Mouse (Mus musculus) embryonic facial prominence, embryonic 14.5 days (tissue): ENCODE measurements around the gene Actn2. TPM values are rescaled to one million over a fixed set of nuclear protein-coding genes. Genes with fewer than 3 reads are reported as not detected.

ENCODE experiments used
- ATAC-seq: fragments of 200-750 bp; cut with Nextera tagmentation; 2 replicates; pipeline ENCODE4 v1.8.0; 2017; ENCODE audit warnings: low read depth, moderate number of reproducible peaks, moderate TSS enrichment
- DNase-seq: peaks from one replicate; pipeline ENCODE4 v3.0.0-alpha.2; 2015; ENCODE audit warnings: low spot score
- H3K27ac ChIP-seq: fragments of 300-500 bp; sonication (generic); replicated peaks from 2 replicates; pipeline ENCODE4 v1.5.1; 2014; ENCODE audit warnings: low read depth, mild to moderate bottlenecking, low read length, moderate library complexity
- H3K27me3 ChIP-seq: fragments of 300-500 bp; sonication (generic); replicated peaks from 2 replicates; pipeline ENCODE4 v1.6.1; 2014; ENCODE audit warnings: low read length; ENCODE audit not compliant: control insufficient read depth, insufficient read depth
- H3K36me3 ChIP-seq: fragments of 300-500 bp; sonication (generic); 2 replicates; pipeline ENCODE4 v1.6.1; 2014; ENCODE audit warnings: low read length, mixed read lengths; ENCODE audit not compliant: control insufficient read depth, insufficient read depth
- H3K4me1 ChIP-seq: fragments of 300-500 bp; sonication (generic); 2 replicates; pipeline ENCODE4 v1.6.1; 2014; ENCODE audit warnings: antibody characterized with exemption, low read length; ENCODE audit not compliant: control insufficient read depth, insufficient read depth
- H3K4me2 ChIP-seq: fragments of 300-500 bp; sonication (generic); 2 replicates; pipeline ENCODE4 v1.6.1; 2014; ENCODE audit warnings: low read depth, mild to moderate bottlenecking, low read length, moderate library complexity, mixed read lengths
- H3K4me3 ChIP-seq: fragments of 300-500 bp; sonication (generic); 2 replicates; pipeline ENCODE4 v1.5.1; 2014; ENCODE audit warnings: low read depth, mild to moderate bottlenecking, low read length
- H3K9ac ChIP-seq: fragments of 300-500 bp; sonication (generic); 2 replicates; pipeline ENCODE4 v1.6.1; 2014; ENCODE audit warnings: low read depth, mild to moderate bottlenecking, low read length, moderate library complexity, mixed read lengths
- H3K9me3 ChIP-seq: fragments of 300-500 bp; sonication (generic); 2 replicates; pipeline ENCODE4 v1.6.1; 2016; ENCODE audit warnings: low read length; ENCODE audit not compliant: control insufficient read depth
- WGBS: fragments of 180-500 bp; shearing (Covaris S2); extraction: QIAGEN DNeasy Blood & Tissue Kit; methylation state at CpG from one replicate; pipeline ENCODE4 v1.1.7; 2014; 5-methylcytosine and 5-hydroxymethylcytosine counted together
- polyA plus RNA-seq: library from polyadenylated mRNA; unstranded; fragments of >200 nt; fragmentation: Nextera tagmentation; extraction: Ambion mirVana; gene quantifications from 2 replicates; pipeline ENCODE4 v1.2.1, GENCODE M21; 2014

Actn2 gene
- polyA plus RNA-seq, 1 experiment from 2014 or later: 490 TPM

DNA sequence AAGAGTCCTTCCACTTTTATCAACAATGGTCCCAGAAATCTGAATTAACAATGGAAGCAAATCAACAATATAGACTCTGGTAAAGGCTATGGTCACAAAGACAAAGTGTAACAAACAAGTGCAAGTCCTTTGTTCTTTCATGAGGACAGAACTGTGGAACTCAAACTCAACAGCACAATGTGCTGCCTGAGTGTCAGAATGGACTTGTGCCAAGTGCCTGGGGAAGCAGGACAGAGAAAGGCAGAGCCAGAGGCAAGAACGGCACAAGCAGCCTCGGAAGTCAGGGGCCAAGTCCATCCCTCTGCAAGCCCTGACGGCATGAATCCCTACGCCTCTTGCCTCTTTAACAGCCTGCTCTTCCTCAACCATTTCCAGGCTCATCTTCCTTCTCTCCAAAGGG, 96.6 kb downstream of the Actn2 start:
- H3K27me3 ChIP-seq: no peaks in the 10 kb centered on the region
- H3K9ac ChIP-seq: no peak overlapping the region
- DNase-seq: no peak
- H3K9me3 ChIP-seq: no peaks in the 10 kb centered on the region
- ATAC-seq: no peak
- WGBS: 92% methylated on average over 4 of the region's 4 CpGs
- no peaks in the 10 kb centered on the region for H3K4me1 ChIP-seq
- H3K4me2 ChIP-seq: no peak overlapping the region
- no peak overlapping the region for H3K27ac ChIP-seq
- peaks cover 82% of the 10 kb centered on the region for H3K36me3 ChIP-seq
- H3K4me3 ChIP-seq: no peak overlapping the region

DNA sequence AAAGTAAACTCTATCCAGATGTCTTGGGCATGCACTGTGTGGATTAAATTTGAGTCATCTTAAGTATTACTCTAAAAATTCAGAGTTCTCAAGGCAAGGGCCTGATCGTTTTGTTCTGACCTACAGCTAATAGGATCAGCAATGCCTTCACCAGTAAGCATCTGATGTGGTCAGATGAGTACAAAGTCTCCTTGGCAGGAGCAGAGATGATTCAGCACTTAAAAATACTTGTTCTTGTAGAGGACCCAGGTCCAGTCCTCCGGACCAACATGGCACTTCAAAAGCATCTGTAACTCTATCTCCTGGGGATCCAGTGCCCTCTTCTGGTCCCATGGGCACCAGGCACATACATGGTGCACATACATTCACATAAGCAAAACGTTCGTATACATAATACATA, 108.4 kb downstream of the Actn2 start:
- H3K4me2 ChIP-seq: no peak overlapping the region
- no peak for ATAC-seq
- no peaks in the 10 kb centered on the region for H3K27me3 ChIP-seq
- WGBS: 87% methylated on average over 4 of the region's 4 CpGs
- no peak overlapping the region for H3K27ac ChIP-seq
- no peak overlapping the region for H3K9ac ChIP-seq
- H3K4me3 ChIP-seq: no peak overlapping the region
- no peaks in the 10 kb centered on the region for H3K4me1 ChIP-seq
- no peaks in the 10 kb centered on the region for H3K9me3 ChIP-seq
- no peak for DNase-seq
- H3K36me3 ChIP-seq: peaks cover 81% of the 10 kb centered on the region

DNA sequence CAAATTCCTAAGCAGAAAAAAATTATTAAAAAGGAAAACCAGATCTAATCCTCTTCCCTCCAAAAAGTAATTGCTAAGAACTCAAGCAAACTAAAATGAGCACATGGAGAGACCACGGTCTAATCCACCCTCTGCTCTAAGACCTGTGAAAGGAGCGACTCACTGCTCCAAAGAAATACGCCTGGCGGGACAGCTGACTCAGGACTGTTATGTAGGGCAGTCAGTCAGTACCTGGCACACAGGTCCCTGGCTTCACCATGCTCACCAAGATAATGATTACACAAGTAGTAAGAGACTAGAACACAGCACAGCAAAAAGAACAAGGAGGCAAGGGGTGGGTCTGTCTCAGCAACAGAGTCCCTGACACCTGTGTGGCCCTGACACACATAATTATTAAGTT, 112.3 kb downstream of the Actn2 start:
- Histone ChIP-seq H3K4me3 (no peak overlapping the region), H3K9me3 (no peaks in the 10 kb centered on the region), H3K4me2 (no peak overlapping the region), H3K27ac (no peak overlapping the region), H3K27me3 (no peaks in the 10 kb centered on the region), H3K9ac (no peak overlapping the region), H3K36me3 (peaks cover 83% of the 10 kb centered on the region), H3K4me1 (no peaks in the 10 kb centered on the region)
- ATAC-seq (no peak), DNase-seq (no peak)
- 88% methylated on average over 4 of the region's 4 CpGs for WGBS

DNA sequence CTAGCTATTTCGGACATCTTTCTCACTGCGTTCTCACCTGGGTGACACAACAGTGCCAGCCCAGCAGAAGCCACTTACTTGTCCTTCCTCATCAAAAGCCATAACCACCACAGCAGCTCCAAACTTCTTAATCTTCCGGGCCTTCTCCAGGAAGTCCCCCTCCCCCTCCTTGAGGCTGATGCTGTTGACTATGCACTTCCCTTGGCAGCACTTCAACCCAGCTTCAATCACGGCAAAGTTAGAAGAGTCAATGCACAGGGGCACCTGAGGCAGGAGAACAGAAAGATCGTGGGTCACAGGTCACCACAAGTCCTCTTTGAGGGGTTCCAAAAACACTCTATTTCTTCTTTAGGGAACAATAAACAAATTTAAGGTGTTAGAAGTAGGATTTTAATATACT, 113.0 kb downstream of the Actn2 start:
- DNase-seq: peak; percentile 12
- H3K27me3 ChIP-seq: no peaks in the 10 kb centered on the region
- no peak overlapping the region for H3K4me2 ChIP-seq
- H3K9ac ChIP-seq: no peak overlapping the region
- no peak overlapping the region for H3K4me3 ChIP-seq
- H3K9me3 ChIP-seq: no peaks in the 10 kb centered on the region
- H3K36me3 ChIP-seq: peaks cover 82% of the 10 kb centered on the region
- ATAC-seq: no peak
- H3K27ac ChIP-seq: no peak overlapping the region
- no peaks in the 10 kb centered on the region for H3K4me1 ChIP-seq
- 78% methylated on average over 5 of the region's 5 CpGs for WGBS

Other genes starting within 250 kb of the Actn2 start
- 0.43 and 0.85 TPM in 2 replicates for gene Ryr2, start 233.8 kb downstream of the Actn2 start, polyA plus RNA-seq
- gene Mtr, start 82.6 kb downstream of the Actn2 start, polyA plus RNA-seq: 20.5 and 23.4 TPM in 2 replicates
- 21.0 and 24.5 TPM in 2 replicates for gene Heatr1, start 54.3 kb upstream of the Actn2 start, polyA plus RNA-seq
- 22.5 and 23.8 TPM in 2 replicates for gene Lgals8, start 124.2 kb upstream of the Actn2 start, polyA plus RNA-seq
- 3.2 and 3.6 TPM in 2 replicates for gene Edaradd, start 179.7 kb upstream of the Actn2 start, polyA plus RNA-seq
- 5.3 and 6.4 TPM in 2 replicates for gene Ero1lb, start 225.1 kb upstream of the Actn2 start, polyA plus RNA-seq